Mouse (Mus musculus) cerebellum, adult 11-12 months (tissue): ENCODE data around the gene Stx11.

Experiments used
- DNase-seq: peaks from one replicate; pipeline ENCODE4 v3.0.0; 2022

The Stx11 gene

GRCm38 (mm10) chr10:12911451-12911850 lies 52.6 kb downstream of the Stx11 start:
- DNase-seq, result no peak

- DNase-seq, result no peak
Measured at GRCm38 (mm10) chr10:12909891-12910290, 54.2 kb downstream of the Stx11 start.

GRCm38 (mm10) chr10:12909179-12909578 lies 54.9 kb downstream of the Stx11 start:
- DNase-seq, result no peak

DNA sequence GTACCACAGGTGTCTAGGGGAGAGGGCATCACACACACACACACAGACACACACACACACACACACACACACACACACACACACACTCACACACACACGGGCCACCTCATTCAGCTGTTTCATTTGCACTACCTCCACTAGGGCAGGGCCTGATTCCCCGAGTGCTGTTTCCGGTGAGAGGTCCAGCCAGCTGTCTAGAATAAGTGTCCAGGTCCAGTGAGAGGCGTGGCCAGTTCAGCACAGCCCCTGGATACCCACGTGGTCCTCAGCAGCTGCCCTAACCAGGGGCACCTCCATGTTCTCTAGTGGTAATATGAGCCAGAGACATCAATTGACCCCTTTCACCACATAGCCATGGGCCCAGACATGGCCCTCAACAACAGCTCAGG lies 60.0 kb downstream of the Stx11 start:
- DNase-seq, result no peak

DNA sequence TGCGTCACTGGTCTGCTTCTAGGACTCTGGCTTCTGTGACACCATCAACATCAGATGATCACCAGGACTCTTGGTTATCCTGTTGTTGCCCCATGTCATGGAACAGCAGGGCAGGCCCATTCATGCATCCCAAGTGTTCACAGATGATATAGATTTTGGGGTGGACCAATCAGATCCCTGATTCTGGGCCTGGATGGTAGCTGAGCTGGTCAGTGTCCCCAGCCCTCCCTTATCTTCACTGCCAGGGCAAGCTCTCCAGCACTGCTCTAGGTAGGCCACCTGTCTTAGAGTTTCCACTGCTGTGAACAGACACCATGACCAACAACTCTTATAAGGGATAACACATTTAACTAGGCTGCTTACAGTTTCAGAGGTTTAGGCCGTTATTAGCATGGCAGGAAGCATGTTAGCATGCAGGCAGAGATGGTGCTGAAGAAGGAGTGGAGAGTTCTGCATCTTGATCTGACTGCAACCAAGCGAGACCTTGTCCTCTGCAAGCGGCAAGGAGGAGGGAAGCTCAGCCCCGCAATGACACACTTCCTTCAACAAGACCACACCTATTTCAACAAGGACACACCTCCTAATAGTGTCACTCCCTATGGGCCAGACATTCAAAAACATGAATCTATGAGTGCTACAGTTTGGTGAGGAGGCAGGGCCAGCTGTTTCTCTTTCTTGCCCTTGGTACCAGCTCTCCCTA lies 60.5 kb downstream of the Stx11 start:
- no peak for DNase-seq

GRCm38 (mm10) chr10:12899901-12900300 lies 64.2 kb downstream of the Stx11 start:
- no peak for DNase-seq

DNA sequence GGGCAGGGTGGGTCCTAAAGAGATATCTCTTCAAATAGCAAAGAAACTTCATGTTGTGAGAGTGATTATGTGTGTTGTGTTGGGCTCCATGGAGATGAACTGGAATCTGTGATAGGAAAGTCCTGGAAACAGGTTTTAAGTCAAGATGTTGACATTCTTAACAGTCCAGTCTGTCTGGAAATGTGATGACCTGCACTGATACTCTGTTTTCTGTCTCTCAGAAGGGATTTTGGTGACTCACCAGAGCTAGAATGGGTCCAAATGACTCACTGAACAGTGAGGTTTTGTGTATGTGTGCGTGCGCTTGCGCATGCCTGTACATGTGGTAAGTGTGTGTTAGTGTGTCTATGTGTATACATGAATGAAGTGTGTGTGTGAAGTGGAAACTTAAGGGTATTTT lies 70.8 kb downstream of the Stx11 start:
- no peak for DNase-seq

DNA sequence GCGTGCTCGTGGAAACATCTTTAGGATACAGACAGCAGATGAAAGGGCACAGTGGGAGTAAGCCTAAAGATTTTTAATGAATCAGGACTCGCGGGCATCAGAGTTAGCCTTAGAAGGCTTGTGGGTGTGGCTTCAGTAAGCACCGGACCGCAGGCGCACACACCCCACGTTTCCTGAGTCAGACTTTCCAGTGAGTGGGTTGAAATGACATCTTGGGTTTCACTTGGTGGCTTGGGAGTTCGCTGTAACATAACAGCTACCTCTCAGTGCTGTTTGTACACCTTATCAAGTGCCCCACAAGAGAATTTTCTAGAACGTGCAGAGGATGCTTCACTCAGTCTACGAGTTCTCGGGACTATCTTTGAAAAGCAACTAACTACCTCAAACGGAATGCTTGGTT lies 75.7 kb downstream of the Stx11 start:
- DNase-seq, result no peak
